Mouse (Mus musculus) G1E (cell line): ENCODE measurements around the gene Insm2.

ENCODE experiments used
- CTCF ChIP-seq: IDR thresholded peaks from 2 replicates; pipeline ENCODE4 v1.5.1; 2012; ENCODE audit warnings: low read depth, low read length, inconsistent platforms, mixed read lengths
- GATA1 ChIP-seq: IDR thresholded peaks from 2 replicates; pipeline ENCODE4 v1.6.1; 2012; ENCODE audit warnings: borderline replicate concordance, low read length, inconsistent platforms, mixed read lengths
- GATA2 ChIP-seq: IDR thresholded peaks from 2 replicates; pipeline ENCODE4 v1.6.1; 2012; ENCODE audit warnings: low read depth, low read length, inconsistent platforms, borderline replicate concordance
- POLR2AphosphoS5 ChIP-seq: IDR thresholded peaks from 2 replicates; pipeline ENCODE4 v1.6.1; 2012; ENCODE audit warnings: low read depth, low read length, inconsistent platforms; ENCODE audit not compliant: insufficient replicate concordance
- TAL1 ChIP-seq: conservative IDR thresholded peaks from 2 replicates; pipeline ENCODE4 v1.6.1; 2012; ENCODE audit warnings: low read depth, low read length, inconsistent platforms, mixed read lengths

GRCm38 (mm10) chr12:55560025-55560690, 39.1 kb upstream of the Insm2 start:
- TF ChIP-seq CTCF (no peak), GATA1 (no peak), POLR2AphosphoS5 (no peak), TAL1 (no peak), GATA2 (no peak)
